Mouse (Mus musculus) liver, embryonic 18 days (tissue): Measurements from ENCODE around the gene Zfp341. TPM values are rescaled to one million over a fixed set of nuclear protein-coding genes. Genes with fewer than 3 reads are reported as not detected.

Source experiments
- polyA plus RNA-seq: library from polyadenylated mRNA; depleted of rRNA; stranded (reverse); fragments of >200 nt; gene quantifications from 2 replicates; pipeline ENCODE4 v1.2.3, GENCODE M21; 2012; rRNA removed

Gene Zfp341
- 1.9 and 2.2 TPM in 2 replicates for polyA plus RNA-seq

GRCm38 (mm10) chr2:154613118-154614115, at the start of gene Zfp341, which contains the start of gene 4930519P11Rik:
Gene Zfp341 (plus strand): TSS chr2:154613297.
Gene 4930519P11Rik (minus strand): TSS chr2:154613437.

DNA sequence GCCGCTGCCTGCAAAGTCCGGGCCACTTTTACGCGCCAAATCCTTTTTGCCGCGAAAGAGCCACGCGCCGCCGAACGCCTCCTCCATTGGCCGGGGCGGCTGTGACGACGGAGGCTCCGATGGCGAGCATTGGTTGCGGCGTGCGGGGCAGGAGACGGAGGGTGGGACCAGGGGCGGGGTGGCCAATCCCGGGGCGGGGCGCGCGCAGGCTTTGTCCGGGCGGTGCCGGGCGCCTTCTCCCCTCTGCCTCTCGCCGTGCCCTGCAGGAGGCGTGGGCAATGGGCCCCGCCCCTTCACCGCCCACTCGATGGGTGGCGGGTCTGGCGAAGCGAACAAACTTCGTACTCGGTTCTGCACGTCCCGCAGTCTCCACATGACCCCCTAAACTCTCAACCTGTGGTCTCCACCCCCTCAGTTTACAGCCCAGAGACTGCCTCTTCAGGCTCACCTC, 43.2 kb upstream of the Zfp341 start, which contains the start of gene E2f1:
Gene E2f1 (minus strand): TSS at position 57 of the 451 bp plus-strand sequence.

GRCm38 (mm10) chr2:154603638-154604153, 9.4 kb upstream of the Zfp341 start, which contains the start of gene Pxmp4:
Gene Pxmp4 (minus strand): TSS chr2:154603708.

GRCm38 (mm10) chr2:154651363-154651762, 38.3 kb downstream of the Zfp341 start, which contains the start of gene Chmp4b:
Gene Chmp4b (plus strand): TSS chr2:154651705.

Other genes starting within 250 kb of the Zfp341 start
- 9.5 and 15.7 TPM in 2 replicates for gene Cdk5rap1, start 240.3 kb upstream of the Zfp341 start, polyA plus RNA-seq
- gene Snta1, start 205.2 kb upstream of the Zfp341 start, polyA plus RNA-seq: 4.0 and 4.5 TPM in 2 replicates
- gene Cbfa2t2, start 176.8 kb upstream of the Zfp341 start, polyA plus RNA-seq: 4.2 and 4.5 TPM in 2 replicates
- gene 1700003F12Rik, start 66.2 kb upstream of the Zfp341 start, polyA plus RNA-seq: 4.5 and 5.8 TPM in 2 replicates
- gene Actl10, start 61.5 kb upstream of the Zfp341 start, polyA plus RNA-seq: 0.01 and 0.02 TPM in 2 replicates
- gene Necab3, start 54.4 kb upstream of the Zfp341 start, polyA plus RNA-seq: 0.56 and 0.81 TPM in 2 replicates
- gene E2f1, start 43.4 kb upstream of the Zfp341 start, polyA plus RNA-seq: 14.6 and 16.7 TPM in 2 replicates
- gene Pxmp4, start 9.6 kb upstream of the Zfp341 start, polyA plus RNA-seq: 66.2 and 70.8 TPM in 2 replicates
- gene 4930519P11Rik, start 140 bp downstream of the Zfp341 start, polyA plus RNA-seq: 0.07 and 0.22 TPM in 2 replicates
- 99.6 and 100 TPM in 2 replicates for gene Chmp4b, start 38.4 kb downstream of the Zfp341 start, polyA plus RNA-seq
- not detected in 2 replicates for gene Gm14214, start 156.7 kb downstream of the Zfp341 start, polyA plus RNA-seq
- gene Raly, start 177.8 kb downstream of the Zfp341 start, polyA plus RNA-seq: 132 and 147 TPM in 2 replicates
- gene a, start 178.1 kb downstream of the Zfp341 start, polyA plus RNA-seq: 0.29 and 0.60 TPM in 2 replicates